Mouse (Mus musculus) embryonic facial prominence, embryonic 13.5 days (tissue): ENCODE measurements around the gene Plcl2. TPM values are rescaled to one million over a fixed set of nuclear protein-coding genes. Genes with fewer than 3 reads are reported as not detected.
"Not testable (repeated sequence)": the region's sequence is repeated elsewhere in the genome, so short reads cannot be mapped to it uniquely, and the experiment has no call there.

Experiments used
- ATAC-seq: fragments of 200-750 bp; cut with Nextera tagmentation; 2 replicates; pipeline ENCODE4 v1.8.0; 2017; ENCODE audit warnings: low read depth; ENCODE audit not compliant: insufficient number of reproducible peaks, insufficient read depth, low FRiP score, low TSS enrichment
- H3K27ac ChIP-seq: fragments of 300-500 bp; sonication (generic); 2 replicates; pipeline ENCODE4 v1.5.1; 2015; ENCODE audit warnings: moderate library complexity, mild to moderate bottlenecking, inconsistent platforms
- H3K27me3 ChIP-seq: fragments of 300-500 bp; sonication (generic); 2 replicates; pipeline ENCODE4 v1.6.1; 2015; ENCODE audit warnings: mild to moderate bottlenecking, inconsistent platforms
- H3K36me3 ChIP-seq: fragments of 300-500 bp; sonication (generic); 2 replicates; pipeline ENCODE4 v1.6.1; 2015; ENCODE audit warnings: mild to moderate bottlenecking, inconsistent platforms
- H3K4me1 ChIP-seq: fragments of 300-500 bp; sonication (generic); 2 replicates; pipeline ENCODE4 v1.6.1; 2015; ENCODE audit warnings: inconsistent platforms
- H3K4me2 ChIP-seq: fragments of 300-500 bp; sonication (generic); 2 replicates; pipeline ENCODE4 v1.6.1; 2015; ENCODE audit warnings: moderate library complexity, mild to moderate bottlenecking, inconsistent platforms
- H3K4me3 ChIP-seq: fragments of 300-500 bp; sonication (generic); 2 replicates; pipeline ENCODE4 v1.5.1; 2015; ENCODE audit warnings: mild to moderate bottlenecking, inconsistent platforms
- H3K9ac ChIP-seq: fragments of 300-500 bp; sonication (generic); 2 replicates; pipeline ENCODE4 v1.6.1; 2015; ENCODE audit warnings: mild to moderate bottlenecking, inconsistent platforms
- H3K9me3 ChIP-seq: fragments of 300-500 bp; sonication (generic); 2 replicates; pipeline ENCODE4 v1.6.1; 2016; ENCODE audit warnings: inconsistent platforms
- WGBS: fragments of 180-500 bp; shearing (Covaris S2); methylation state at CpG from one replicate; pipeline ENCODE4 v1.1.7; 2015; ENCODE audit warnings: mixed read lengths; 5-methylcytosine and 5-hydroxymethylcytosine counted together
- polyA plus RNA-seq: library from polyadenylated mRNA; unstranded; fragments of >200 nt; fragmentation: Nextera tagmentation; extraction: Ambion mirVana; gene quantifications from 2 replicates; pipeline ENCODE4 v1.2.1, GENCODE M21; 2015

Gene Plcl2
- polyA plus RNA-seq, 1 experiment from 2014 or later: 4.3 TPM

- no peak overlapping the region for H3K9ac ChIP-seq
- no peak overlapping the region for H3K4me2 ChIP-seq
- H3K27ac ChIP-seq: no peak overlapping the region
- H3K9me3 ChIP-seq: no peaks in the 10 kb centered on the region
- H3K4me1 ChIP-seq: no peaks in the 10 kb centered on the region
- no peak for ATAC-seq
- no peak overlapping the region for H3K4me3 ChIP-seq
- no peaks in the 10 kb centered on the region for H3K36me3 ChIP-seq
- 87% methylated on average over 8 of the region's 8 CpGs for WGBS
- no peaks in the 10 kb centered on the region for H3K27me3 ChIP-seq
Observed at GRCm38 (mm10) chr17:50635961-50636585, 126.9 kb downstream of the Plcl2 start.

DNA sequence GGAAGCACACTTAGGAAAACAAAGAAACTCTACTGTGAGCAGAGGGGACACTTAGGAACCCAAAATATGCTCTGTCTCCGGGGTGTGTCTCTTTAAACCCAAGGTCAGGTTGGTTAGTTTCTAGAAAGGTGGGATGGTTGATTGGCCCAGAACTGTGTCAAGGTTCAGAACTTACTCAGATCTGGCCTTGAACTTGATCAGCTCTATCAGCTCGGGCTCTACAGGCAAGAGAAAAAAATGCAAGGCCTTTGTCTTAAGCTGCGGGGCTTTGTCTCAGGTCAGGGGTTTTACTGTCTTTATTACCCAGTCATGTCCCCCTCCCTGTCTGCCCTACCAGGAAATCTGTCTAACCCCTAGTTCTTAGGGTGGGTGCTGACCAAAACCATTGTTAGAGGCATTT, 129.6 kb downstream of the Plcl2 start:
- H3K9me3 ChIP-seq: no peaks in the 10 kb centered on the region
- H3K4me3 ChIP-seq: no peak overlapping the region
- H3K9ac ChIP-seq: no peak overlapping the region
- H3K36me3 ChIP-seq: no peaks in the 10 kb centered on the region
- H3K27me3 ChIP-seq: no peaks in the 10 kb centered on the region
- no peak overlapping the region for H3K4me2 ChIP-seq
- WGBS: 88% methylated on average over 3 of the region's 3 CpGs
- ATAC-seq: no peak
- H3K27ac ChIP-seq: no peak overlapping the region
- peaks cover 7% of the 10 kb centered on the region for H3K4me1 ChIP-seq

GRCm38 (mm10) chr17:50641076-50641610, 131.9 kb downstream of the Plcl2 start:
- H3K27ac ChIP-seq: no peak overlapping the region
- H3K9ac ChIP-seq: no peak overlapping the region
- 95% methylated on average over 2 of the region's 2 CpGs for WGBS
- no peak overlapping the region for H3K4me3 ChIP-seq
- peaks cover 11% of the 10 kb centered on the region for H3K4me1 ChIP-seq
- H3K4me2 ChIP-seq: no peak overlapping the region
- ATAC-seq: no peak
- H3K27me3 ChIP-seq: no peaks in the 10 kb centered on the region
- H3K36me3 ChIP-seq: no peaks in the 10 kb centered on the region
- no peaks in the 10 kb centered on the region for H3K9me3 ChIP-seq

DNA sequence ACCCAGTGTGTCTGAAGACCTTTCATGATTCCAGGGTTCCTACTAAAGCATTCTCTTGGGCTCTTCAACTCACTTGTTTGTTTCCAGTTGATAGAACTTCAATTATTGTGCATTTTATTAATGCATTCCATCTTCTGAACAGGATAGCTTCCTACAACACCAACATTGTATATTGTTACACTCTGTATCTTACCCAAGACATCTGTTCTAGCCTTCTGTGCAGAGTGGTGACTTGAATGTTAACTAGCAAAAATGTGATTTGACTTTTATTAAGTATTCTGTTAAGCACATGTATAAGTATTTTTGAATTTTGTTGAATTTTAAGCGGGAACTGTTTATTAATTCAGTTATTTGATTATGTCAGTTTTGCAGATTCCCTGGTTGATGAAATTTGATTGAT, 132.7 kb downstream of the Plcl2 start:
- H3K27me3 ChIP-seq: no peaks in the 10 kb centered on the region
- H3K4me1 ChIP-seq: peaks cover 11% of the 10 kb centered on the region
- no peak for ATAC-seq
- H3K9ac ChIP-seq: no peak overlapping the region
- H3K9me3 ChIP-seq: no peaks in the 10 kb centered on the region
- H3K36me3 ChIP-seq: no peaks in the 10 kb centered on the region
- no peak overlapping the region for H3K4me2 ChIP-seq
- H3K27ac ChIP-seq: no peak overlapping the region
- no peak overlapping the region for H3K4me3 ChIP-seq
- 93% methylated on average over 1 of the region's 1 CpGs for WGBS

GRCm38 (mm10) chr17:50643356-50643755, 134.2 kb downstream of the Plcl2 start:
- H3K36me3 ChIP-seq: no peaks in the 10 kb centered on the region
- 59% methylated on average over 6 of the region's 6 CpGs for WGBS
- no peaks in the 10 kb centered on the region for H3K27me3 ChIP-seq
- no peak for ATAC-seq
- H3K4me1 ChIP-seq: peaks cover 11% of the 10 kb centered on the region
- H3K27ac ChIP-seq: no peak overlapping the region
- peaks cover 6% of the 10 kb centered on the region; the same call in 1 of the 2 replicates for H3K9me3 ChIP-seq
- H3K9ac ChIP-seq: no peak overlapping the region
- no peak overlapping the region for H3K4me3 ChIP-seq
- no peak overlapping the region for H3K4me2 ChIP-seq

DNA sequence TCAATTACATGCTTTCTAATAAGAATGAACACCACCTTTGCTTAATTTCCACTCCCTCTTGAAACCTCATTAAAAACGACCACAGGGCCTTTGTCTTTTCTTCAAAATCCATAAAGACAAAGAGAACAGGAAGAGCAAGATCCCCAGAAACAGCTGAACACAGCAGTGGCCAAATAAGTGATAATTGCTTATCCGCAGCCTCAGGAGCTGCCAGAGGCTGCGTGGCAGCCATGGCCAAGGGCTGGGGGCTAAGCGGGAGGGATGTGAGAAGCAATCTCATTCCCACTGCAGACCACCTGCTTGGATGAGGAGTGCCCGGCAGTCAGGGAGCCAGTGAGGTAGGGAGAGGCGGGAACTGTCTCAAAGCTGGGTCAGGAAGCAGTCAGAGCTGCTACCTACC, 134.8 kb downstream of the Plcl2 start:
- Histone ChIP-seq H3K27me3 (no peaks in the 10 kb centered on the region), H3K36me3 (no peaks in the 10 kb centered on the region), H3K4me2 (peak overlapping the region; percentile 14; the same call in 1 of the 2 replicates), H3K4me1 (peaks cover 11% of the 10 kb centered on the region), H3K4me3 (no peak overlapping the region), H3K9me3 (peaks cover 6% of the 10 kb centered on the region; the same call in 1 of the 2 replicates), H3K9ac (no peak overlapping the region), H3K27ac (no peak overlapping the region)
- ATAC-seq: no peak
- 23% methylated on average over 6 of the region's 6 CpGs for WGBS

DNA sequence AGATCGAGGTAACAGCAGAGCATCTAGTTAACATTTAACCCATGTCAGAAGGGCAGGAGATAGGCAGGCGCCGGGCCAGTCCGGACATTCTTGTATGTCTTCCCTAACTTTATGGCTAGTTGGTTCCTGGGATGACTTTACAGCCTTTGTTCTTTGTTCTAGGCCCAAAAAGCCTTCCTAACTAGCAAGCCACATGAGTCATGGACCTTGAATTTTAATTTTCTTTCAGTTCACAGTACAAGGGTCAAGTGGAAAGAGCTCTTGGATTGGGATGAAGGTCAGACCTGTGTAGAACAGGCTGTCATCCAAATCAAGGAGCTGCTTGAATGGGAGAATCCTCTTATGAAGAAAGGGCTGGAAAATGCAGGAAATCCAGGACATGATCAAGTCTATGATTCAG, 138.9 kb downstream of the Plcl2 start:
- H3K36me3 ChIP-seq, H3K4me2 ChIP-seq, ATAC-seq, H3K27ac ChIP-seq, H3K9me3 ChIP-seq, H3K9ac ChIP-seq, H3K4me3 ChIP-seq, H3K27me3 ChIP-seq: not testable (repeated sequence)
- whole genome bisulfite sequencing: 98% methylated on average over 4 of the region's 4 CpGs
- H3K4me1 ChIP-seq: peaks cover 14% of the 10 kb centered on the region

- H3K27ac ChIP-seq: no peak overlapping the region
- no peak overlapping the region for H3K4me3 ChIP-seq
- H3K36me3 ChIP-seq: no peaks in the 10 kb centered on the region
- no peaks in the 10 kb centered on the region for H3K27me3 ChIP-seq
- H3K9ac ChIP-seq: no peak overlapping the region
- ATAC-seq: no peak
- peaks cover 6% of the 10 kb centered on the region; the same call in 1 of the 2 replicates for H3K9me3 ChIP-seq
- H3K4me2 ChIP-seq: no peak overlapping the region
- H3K4me1 ChIP-seq: peaks cover 6% of the 10 kb centered on the region
- 91% methylated on average over 6 of the region's 6 CpGs for WGBS
Observed at GRCm38 (mm10) chr17:50648757-50649419, 139.7 kb downstream of the Plcl2 start.

GRCm38 (mm10) chr17:50650535-50651223, 141.5 kb downstream of the Plcl2 start:
- no peak overlapping the region for H3K4me3 ChIP-seq
- 92% methylated on average over 14 of the region's 14 CpGs for WGBS
- ATAC-seq: no peak

DNA sequence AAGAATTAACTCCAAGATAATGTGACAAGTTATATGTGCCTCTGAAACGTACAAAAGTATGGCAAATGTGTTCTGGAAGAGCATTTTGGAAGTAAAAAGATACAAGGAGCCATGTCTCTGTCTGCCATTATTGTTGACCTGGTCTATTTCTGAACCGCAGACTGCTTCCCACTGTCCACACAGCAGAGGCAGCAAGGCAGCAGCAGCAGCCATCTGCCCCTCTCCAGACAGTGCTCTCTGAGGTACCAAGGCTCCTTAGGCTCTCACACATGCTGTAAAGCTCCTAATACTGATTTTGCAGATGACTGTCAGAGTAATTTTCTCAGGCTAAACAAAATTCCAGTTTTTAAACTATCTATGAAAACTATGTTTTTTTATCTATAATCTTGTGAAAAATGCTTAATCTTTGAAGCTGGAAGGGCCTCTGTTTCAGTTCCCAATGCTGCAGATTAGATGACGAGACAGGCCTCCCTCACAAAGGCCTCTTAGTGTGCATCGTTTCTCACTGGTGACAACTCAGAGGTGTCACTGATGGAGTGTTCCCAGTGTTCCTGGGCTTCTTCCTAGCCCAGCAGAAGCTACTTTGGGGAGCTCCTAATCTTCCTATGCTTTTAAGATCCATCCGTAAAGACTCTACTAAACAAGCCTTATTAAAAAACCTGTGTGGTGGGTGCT, 145.7 kb downstream of the Plcl2 start:
- Histone ChIP-seq H3K4me3 (no peak overlapping the region), H3K27ac (no peak overlapping the region), H3K4me2 (no peak overlapping the region), H3K9me3 (no peaks in the 10 kb centered on the region), H3K4me1 (peaks cover 3% of the 10 kb centered on the region; the same call in 1 of the 2 replicates), H3K27me3 (no peaks in the 10 kb centered on the region), H3K9ac (no peak overlapping the region), H3K36me3 (no peaks in the 10 kb centered on the region)
- WGBS: 72% methylated on average over 5 of the region's 5 CpGs
- no peak for ATAC-seq

More at GRCm38 (mm10) chr17:50650535-50651223, 141.5 kb downstream of the Plcl2 start:
- peaks cover 3% of the 10 kb centered on the region; the same call in 1 of the 2 replicates for H3K4me1 ChIP-seq
- H3K9me3 ChIP-seq: peaks cover 6% of the 10 kb centered on the region; the same call in 1 of the 2 replicates
- H3K4me2 ChIP-seq: no peak overlapping the region
- H3K27me3 ChIP-seq: no peaks in the 10 kb centered on the region
- H3K27ac ChIP-seq: no peak overlapping the region
- no peak overlapping the region for H3K9ac ChIP-seq
- H3K36me3 ChIP-seq: no peaks in the 10 kb centered on the region

- no peak overlapping the region for H3K4me3 ChIP-seq
- no peak for ATAC-seq
- peaks cover 3% of the 10 kb centered on the region; the same call in 1 of the 2 replicates for H3K4me1 ChIP-seq
- 64% methylated on average over 4 of the region's 4 CpGs for WGBS
- no peaks in the 10 kb centered on the region for H3K36me3 ChIP-seq
- H3K27me3 ChIP-seq: no peaks in the 10 kb centered on the region
- no peak overlapping the region for H3K4me2 ChIP-seq
- H3K27ac ChIP-seq: no peak overlapping the region
- H3K9ac ChIP-seq: no peak overlapping the region
- no peaks in the 10 kb centered on the region for H3K9me3 ChIP-seq
Observed at GRCm38 (mm10) chr17:50655416-50655776, 146.2 kb downstream of the Plcl2 start.
